Mouse (Mus musculus) heart, postnatal 0 days (tissue): ENCODE measurements around the gene Esr1. TPM values are rescaled to one million over a fixed set of nuclear protein-coding genes. Genes with fewer than 3 reads are reported as not detected.
A peak's percentile ranks its signal among the peaks of the same experiment; 100 is the strongest.
"Not testable (repeated sequence)": the region's sequence is repeated elsewhere in the genome, so short reads cannot be mapped to it uniquely, and the experiment has no call there.

Source experiments
- ATAC-seq: fragments of 200-750 bp; cut with Nextera tagmentation; 2 replicates; pipeline ENCODE4 v1.8.0; 2017; ENCODE audit warnings: low read depth, moderate number of reproducible peaks, moderate library complexity; ENCODE audit not compliant: insufficient read depth
- DNase-seq: peaks from one replicate; pipeline ENCODE4 v3.0.0-alpha.2; 2016; ENCODE audit warnings: low spot score
- H3K27ac ChIP-seq: fragments of 300-500 bp; sonication (generic); 2 replicates; pipeline ENCODE4 v1.5.1; 2014; ENCODE audit warnings: low read depth, mild to moderate bottlenecking
- H3K27me3 ChIP-seq: fragments of 300-500 bp; sonication (generic); 2 replicates; pipeline ENCODE4 v1.6.1; 2014; ENCODE audit warnings: low read length, mixed read lengths; ENCODE audit not compliant: control insufficient read depth, insufficient read depth
- H3K36me3 ChIP-seq: fragments of 300-500 bp; sonication (generic); replicated peaks from 2 replicates; pipeline ENCODE4 v1.6.1; 2014; ENCODE audit warnings: low read length, mixed read lengths; ENCODE audit not compliant: control insufficient read depth, insufficient read depth
- H3K4me1 ChIP-seq: fragments of 300-500 bp; sonication (generic); 2 replicates; pipeline ENCODE4 v1.6.1; 2014; ENCODE audit warnings: antibody characterized with exemption; ENCODE audit not compliant: control insufficient read depth, insufficient read depth
- H3K4me2 ChIP-seq: fragments of 300-500 bp; sonication (generic); 2 replicates; pipeline ENCODE4 v1.6.1; 2014; ENCODE audit warnings: low read depth, mild to moderate bottlenecking, low read length, moderate library complexity
- H3K4me3 ChIP-seq: fragments of 300-500 bp; sonication (generic); 2 replicates; pipeline ENCODE4 v1.5.1; 2014; ENCODE audit warnings: low read depth, low read length
- H3K9ac ChIP-seq: fragments of 300-500 bp; sonication (generic); replicated peaks from 2 replicates; pipeline ENCODE4 v1.6.1; 2014; ENCODE audit warnings: low read depth, low read length, mixed read lengths
- H3K9me3 ChIP-seq: fragments of 300-500 bp; sonication (generic); replicated peaks from 2 replicates; pipeline ENCODE4 v1.6.1; 2016; ENCODE audit warnings: low read length; ENCODE audit not compliant: control insufficient read depth
- CTCF ChIP-seq: IDR thresholded peaks from 2 replicates; pipeline ENCODE4 v1.5.1; 2016; ENCODE audit warnings: antibody characterized with exemption, control low read depth, low read depth
- EP300 ChIP-seq: IDR thresholded peaks from 2 replicates; pipeline ENCODE4 v1.6.1; 2016; ENCODE audit warnings: antibody characterized with exemption, low read depth
- WGBS: fragments of 180-500 bp; shearing (Covaris S2); extraction: QIAGEN DNeasy Blood & Tissue Kit; methylation state at CpG from one replicate; pipeline ENCODE4 v1.1.7; 2014; 5-methylcytosine and 5-hydroxymethylcytosine counted together
- polyA plus RNA-seq: library from polyadenylated mRNA; unstranded; fragments of >200 nt; fragmentation: Nextera tagmentation; extraction: Ambion mirVana; gene quantifications from 2 replicates; pipeline ENCODE4 v1.2.1, GENCODE M21; 2015
- total RNA-seq: library from RNA; depleted of rRNA; stranded (reverse); fragments of >200 nt; gene quantifications from 2 replicates; pipeline ENCODE4 v1.2.3, GENCODE M21; 2014; ENCODE audit warnings: low replicate concordance

Gene Esr1
- total and polyA plus RNA-seq, 2 experiments from 2014 or later: 0.14 to 0.50 TPM

- Histone ChIP-seq H3K4me1 (no peaks in the 10 kb centered on the region), H3K36me3 (no peaks in the 10 kb centered on the region), H3K9me3 (no peaks in the 10 kb centered on the region), H3K9ac (no peak overlapping the region), H3K4me3 (no peak overlapping the region), H3K27me3 (no peaks in the 10 kb centered on the region), H3K27ac (no peak overlapping the region), H3K4me2 (no peak overlapping the region)
- 71% methylated on average over 4 of the region's 4 CpGs for WGBS
- DNase-seq: no peak
- no peak for ATAC-seq
- TF ChIP-seq EP300 (no peak), CTCF (no peak)
Observed at GRCm38 (mm10) chr10:4604527-4605209, 6.7 kb upstream of the Esr1 start.

- 65% methylated on average over 2 of the region's 2 CpGs for WGBS
- no peaks in the 10 kb centered on the region for H3K27me3 ChIP-seq
Observed at GRCm38 (mm10) chr10:4610234-4610633, 1.2 kb upstream of the Esr1 start.

GRCm38 (mm10) chr10:4612313-4613036, 1.1 kb downstream of the Esr1 start:
- H3K4me1 ChIP-seq: no peaks in the 10 kb centered on the region
- peak overlapping the region; percentile 39 for H3K4me3 ChIP-seq
- DNase-seq (no peak), ATAC-seq (no peak)
- H3K9ac ChIP-seq: no peak overlapping the region
- no peaks in the 10 kb centered on the region for H3K9me3 ChIP-seq
- WGBS: 48% methylated on average over 22 of the region's 22 CpGs
- H3K27ac ChIP-seq: no peak overlapping the region
- H3K4me2 ChIP-seq: peak overlapping the region; percentile 62
- H3K27me3 ChIP-seq: no peaks in the 10 kb centered on the region
- TF ChIP-seq CTCF: no peak
- TF ChIP-seq EP300: no peak
- H3K36me3 ChIP-seq: no peaks in the 10 kb centered on the region

More at GRCm38 (mm10) chr10:4610234-4610633, 1.2 kb upstream of the Esr1 start:
- no peaks in the 10 kb centered on the region for H3K36me3 ChIP-seq
- no peak overlapping the region for H3K9ac ChIP-seq
- no peak for DNase-seq
- H3K4me1 ChIP-seq: no peaks in the 10 kb centered on the region
- H3K9me3 ChIP-seq: no peaks in the 10 kb centered on the region
- H3K4me2 ChIP-seq: no peak overlapping the region
- H3K4me3 ChIP-seq: no peak overlapping the region
- no peak for TF ChIP-seq EP300
- TF ChIP-seq CTCF: no peak
- H3K27ac ChIP-seq: no peak overlapping the region
- ATAC-seq: no peak

- 68% methylated on average over 2 of the region's 2 CpGs for WGBS
- TF ChIP-seq EP300: no peak
- TF ChIP-seq CTCF: no peak
- no peaks in the 10 kb centered on the region for H3K27me3 ChIP-seq
- H3K27ac ChIP-seq: no peak overlapping the region
- H3K9ac ChIP-seq: no peak overlapping the region
- no peak for ATAC-seq
- H3K36me3 ChIP-seq: no peaks in the 10 kb centered on the region
- no peaks in the 10 kb centered on the region for H3K4me1 ChIP-seq
- no peak overlapping the region for H3K4me2 ChIP-seq
- DNase-seq: no peak
- no peaks in the 10 kb centered on the region for H3K9me3 ChIP-seq
- no peak overlapping the region for H3K4me3 ChIP-seq
Observed at GRCm38 (mm10) chr10:4618026-4618425, 6.6 kb downstream of the Esr1 start.

GRCm38 (mm10) chr10:4618686-4619085, 7.3 kb downstream of the Esr1 start:
- TF ChIP-seq EP300: no peak
- TF ChIP-seq CTCF: no peak
- ATAC-seq: no peak
- Histone ChIP-seq H3K27ac (no peak overlapping the region), H3K9ac (no peak overlapping the region), H3K4me2 (no peak overlapping the region), H3K36me3 (no peaks in the 10 kb centered on the region), H3K27me3 (no peaks in the 10 kb centered on the region), H3K4me1 (no peaks in the 10 kb centered on the region), H3K4me3 (no peak overlapping the region), H3K9me3 (no peaks in the 10 kb centered on the region)
- DNase-seq: no peak
- 71% methylated on average over 5 of the region's 5 CpGs for WGBS

GRCm38 (mm10) chr10:4619426-4619825, 8.0 kb downstream of the Esr1 start:
- 94% methylated on average over 1 of the region's 1 CpGs for WGBS
- not testable (repeated sequence) for H3K27ac ChIP-seq

More at GRCm38 (mm10) chr10:4619426-4619825, 8.0 kb downstream of the Esr1 start:
- H3K4me2 ChIP-seq, H3K4me3 ChIP-seq, ATAC-seq, H3K36me3 ChIP-seq, DNase-seq, H3K9ac ChIP-seq, H3K9me3 ChIP-seq, H3K4me1 ChIP-seq, H3K27me3 ChIP-seq: not testable (repeated sequence)
